Mouse (Mus musculus) A20 (cell line): ENCODE data around the gene Gm17304.

Source experiments
- DNase-seq: peaks from one replicate; pipeline ENCODE4 v3.0.0-alpha.2; 2011; ENCODE audit warnings: low read depth, low spot score

Gene Gm17304

DNA sequence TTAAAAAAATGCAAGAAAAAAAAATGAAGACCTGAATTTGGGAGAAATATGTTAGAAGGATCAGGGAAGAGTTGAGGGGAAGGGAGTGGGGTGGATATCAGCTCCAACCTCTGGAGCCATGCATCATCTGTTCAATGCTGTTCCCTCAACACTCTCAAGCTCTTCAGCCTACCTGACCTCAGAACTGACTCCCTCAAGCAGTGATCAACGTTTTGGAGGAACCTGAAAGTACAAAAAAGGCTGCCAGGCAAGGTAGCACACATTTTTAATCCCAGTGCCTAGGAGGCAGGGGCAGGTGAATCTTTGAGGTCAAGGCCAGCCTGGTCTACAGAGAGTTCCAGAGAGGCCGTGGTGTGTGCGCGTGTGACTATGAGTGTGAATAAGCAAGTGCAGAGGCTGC lies at the start of gene Gm17304:
Gm17304 (plus strand) TSS at position 301 of the 400 bp plus-strand sequence.
- DNase-seq: no peak

DNA sequence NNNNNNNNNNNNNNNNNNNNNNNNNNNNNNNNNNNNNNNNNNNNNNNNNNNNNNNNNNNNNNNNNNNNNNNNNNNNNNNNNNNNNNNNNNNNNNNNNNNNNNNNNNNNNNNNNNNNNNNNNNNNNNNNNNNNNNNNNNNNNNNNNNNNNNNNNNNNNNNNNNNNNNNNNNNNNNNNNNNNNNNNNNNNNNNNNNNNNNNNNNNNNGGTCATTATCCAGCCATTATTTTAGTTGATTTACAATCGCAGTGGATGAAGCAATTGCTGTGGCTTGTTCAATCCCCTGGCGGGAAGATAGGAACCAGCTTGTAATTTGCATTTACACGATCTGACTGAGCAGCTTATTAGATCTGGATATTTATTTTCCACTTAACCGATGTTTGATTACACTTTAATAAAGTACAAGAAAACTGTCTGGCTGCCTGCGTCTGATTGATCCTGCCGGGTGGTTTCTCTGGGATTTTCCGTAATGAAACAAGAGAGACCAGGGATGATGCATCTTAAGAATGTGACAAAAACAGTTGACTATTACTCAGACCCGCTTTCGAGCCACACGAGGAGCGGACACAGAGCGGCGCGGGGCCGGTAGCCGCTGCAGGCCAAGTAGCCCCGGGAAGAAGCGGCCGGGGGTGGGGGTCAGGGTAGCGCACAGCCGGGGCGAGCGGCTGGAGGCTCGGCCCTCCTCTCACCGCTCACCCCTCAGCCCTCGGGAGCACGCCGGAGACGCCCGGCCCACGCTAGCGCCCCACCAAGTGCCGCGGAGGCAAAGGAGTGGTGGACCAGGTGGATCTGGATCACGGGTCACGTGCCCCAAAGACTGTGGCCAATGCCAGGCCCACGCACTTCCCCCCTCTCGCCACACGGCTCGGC lies 48.0 kb upstream of the Gm17304 start:
- no peak for DNase-seq

DNA sequence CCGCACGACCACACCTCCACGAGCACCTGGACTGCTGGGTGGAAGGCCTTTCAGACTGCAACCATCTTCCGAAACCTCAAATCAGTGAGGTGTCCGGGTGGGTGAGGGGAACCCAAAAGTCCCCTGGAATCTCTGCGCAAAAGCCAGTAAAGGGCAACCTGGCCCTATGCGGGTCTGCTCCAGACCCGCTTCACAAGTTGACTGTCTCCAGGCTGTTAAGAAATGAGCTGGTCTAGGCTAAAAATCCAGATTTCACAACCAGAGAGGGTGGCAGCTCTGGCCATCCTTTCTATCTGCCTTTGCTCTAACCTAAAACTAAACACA lies 47.4 kb upstream of the Gm17304 start:
- no peak for DNase-seq

DNA sequence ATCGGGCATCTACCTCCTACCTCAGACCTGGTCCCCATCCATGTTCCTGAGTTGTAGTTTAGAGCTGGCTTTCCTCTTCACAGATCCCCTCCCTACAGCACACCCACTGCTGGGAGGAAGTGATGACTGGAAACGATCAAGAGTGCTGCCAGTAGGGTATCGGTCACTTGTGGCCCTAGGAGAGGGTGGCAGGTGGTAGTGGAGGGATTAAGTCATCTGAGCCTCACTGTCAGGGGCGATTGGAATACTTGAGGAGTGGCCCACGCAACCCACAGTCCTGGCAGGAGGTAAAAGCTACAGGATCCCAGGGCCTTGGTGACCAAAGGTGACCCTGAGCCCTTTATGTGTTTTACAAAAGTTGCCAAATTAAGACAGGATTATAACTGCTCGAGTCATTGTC lies 42.9 kb upstream of the Gm17304 start:
- DNase-seq: no peak

DNA sequence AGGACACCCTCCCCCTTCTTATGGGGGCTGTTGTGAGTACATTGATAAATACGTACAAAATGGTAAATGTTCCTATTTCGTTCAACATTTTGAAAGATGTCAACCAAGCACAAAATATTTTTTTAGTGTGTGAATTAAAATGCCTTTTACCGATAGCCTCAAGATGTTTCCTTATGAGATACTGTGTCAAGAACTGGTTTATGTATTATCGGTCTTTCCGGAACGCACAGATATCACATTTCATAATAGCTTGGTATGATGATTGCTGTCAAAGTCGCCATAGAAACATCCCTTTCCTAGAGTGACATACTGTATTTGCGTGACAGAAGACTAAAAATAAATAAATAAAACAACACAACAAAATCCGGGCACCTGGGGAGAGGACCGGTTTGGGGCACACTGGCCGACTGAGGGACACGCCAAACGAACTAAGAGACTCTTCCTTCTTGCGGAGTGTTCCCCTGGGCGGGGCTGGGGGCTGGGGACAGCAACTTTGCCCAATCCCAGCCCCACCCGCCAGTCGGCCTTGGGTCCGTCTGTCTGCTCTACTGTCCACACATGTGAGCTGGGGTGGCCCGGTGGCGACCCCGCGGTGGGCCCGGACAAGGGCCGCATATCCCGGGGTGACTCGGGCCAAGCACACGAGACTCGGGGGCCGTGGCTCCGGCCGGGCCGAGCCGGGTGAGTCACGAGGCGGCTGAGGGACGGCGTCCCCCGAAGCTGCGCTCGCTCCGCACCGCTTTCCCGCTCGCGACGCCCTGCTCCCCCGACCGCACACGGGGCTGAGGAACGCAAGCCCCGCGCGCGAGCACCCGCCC lies 34.9 kb upstream of the Gm17304 start:
- DNase-seq: no peak

DNA sequence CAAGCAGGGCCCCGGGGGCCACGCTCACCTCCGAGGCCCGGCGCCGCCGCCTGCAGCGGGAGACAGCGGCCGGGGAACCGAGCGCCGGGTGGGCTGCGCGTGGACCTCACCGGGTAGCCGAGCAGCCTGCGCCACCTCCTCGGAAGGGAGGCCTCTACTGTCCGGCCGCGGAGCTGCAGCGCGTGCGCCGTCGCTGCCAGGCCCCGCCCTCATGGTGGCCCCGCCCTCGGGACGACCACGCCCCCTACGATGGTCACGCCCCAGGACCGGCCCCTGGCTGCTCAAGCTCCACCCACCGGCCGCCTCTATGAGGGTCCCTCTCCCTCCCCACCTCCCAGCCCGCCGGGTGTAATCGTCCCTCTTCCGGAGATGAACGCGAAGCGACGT lies 34.3 kb upstream of the Gm17304 start:
- DNase-seq: no peak

DNA sequence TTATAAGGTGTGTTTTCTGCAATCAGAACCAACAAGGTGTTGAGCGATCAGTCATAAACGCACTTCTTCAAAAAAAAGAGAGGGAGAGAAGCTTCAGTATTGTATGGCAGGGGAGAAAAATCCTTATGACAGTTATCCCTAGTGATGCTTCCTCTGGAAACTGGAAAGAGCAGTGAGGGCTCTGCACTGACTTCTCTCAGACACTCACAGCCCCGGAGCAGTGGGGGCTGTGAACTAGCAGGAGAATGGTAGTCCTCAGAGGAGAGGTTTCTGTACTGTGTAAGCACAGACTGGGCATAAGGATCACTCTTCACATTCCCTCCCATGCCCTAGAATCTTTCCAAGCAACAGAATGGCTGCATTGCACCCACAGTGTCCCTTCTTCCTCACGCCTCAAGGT lies 33.8 kb upstream of the Gm17304 start:
- DNase-seq: no peak

DNA sequence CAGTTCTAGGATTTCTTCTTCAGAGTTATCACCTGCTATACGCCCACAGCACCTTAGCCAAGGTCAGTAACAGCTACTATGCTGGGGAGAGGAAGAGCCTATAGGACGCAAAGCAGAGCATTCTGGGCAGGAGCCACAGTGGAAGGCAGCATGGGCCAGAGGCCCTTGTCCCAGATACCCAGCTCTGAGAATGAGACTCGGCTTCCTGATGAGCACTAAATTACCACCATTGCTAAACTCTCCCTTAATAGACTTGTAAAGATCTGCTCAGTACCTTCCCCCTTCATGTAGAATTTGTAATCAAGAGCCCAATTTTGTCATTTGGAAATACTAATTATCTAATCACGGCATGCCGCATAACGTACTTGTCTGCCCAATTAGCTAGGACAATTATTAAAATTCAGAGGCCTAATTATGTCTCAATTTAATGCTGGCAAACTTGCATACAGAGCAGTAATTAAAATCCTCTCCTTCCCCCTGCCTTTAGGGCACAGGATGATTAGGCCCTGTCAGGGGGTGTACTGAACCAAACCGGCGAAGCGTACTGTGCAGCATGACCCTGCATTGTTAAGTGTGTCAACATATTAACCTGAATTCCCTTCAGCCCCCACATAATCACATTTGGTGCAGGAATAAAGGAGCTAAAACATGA lies 31.5 kb upstream of the Gm17304 start:
- DNase-seq: no peak

DNA sequence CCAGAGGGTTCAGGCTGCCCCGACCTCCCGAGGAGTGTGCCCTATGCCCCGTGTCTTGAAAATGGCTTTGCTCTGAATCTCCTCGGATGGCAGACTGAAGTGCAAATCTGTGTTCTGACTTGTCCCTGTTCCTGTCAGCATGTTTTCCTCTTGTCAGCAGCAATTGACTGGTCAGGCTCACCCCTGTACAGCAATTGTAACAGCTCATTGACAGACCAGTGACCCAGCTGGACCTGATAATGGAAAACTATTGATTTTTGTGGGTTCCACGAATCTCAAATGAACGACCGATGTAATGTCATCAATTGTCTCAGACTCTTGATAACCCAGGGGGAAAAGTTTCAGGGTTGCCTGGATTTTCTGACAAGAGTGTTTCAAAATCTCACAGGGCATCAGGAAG lies 28.0 kb upstream of the Gm17304 start:
- no peak for DNase-seq

DNA sequence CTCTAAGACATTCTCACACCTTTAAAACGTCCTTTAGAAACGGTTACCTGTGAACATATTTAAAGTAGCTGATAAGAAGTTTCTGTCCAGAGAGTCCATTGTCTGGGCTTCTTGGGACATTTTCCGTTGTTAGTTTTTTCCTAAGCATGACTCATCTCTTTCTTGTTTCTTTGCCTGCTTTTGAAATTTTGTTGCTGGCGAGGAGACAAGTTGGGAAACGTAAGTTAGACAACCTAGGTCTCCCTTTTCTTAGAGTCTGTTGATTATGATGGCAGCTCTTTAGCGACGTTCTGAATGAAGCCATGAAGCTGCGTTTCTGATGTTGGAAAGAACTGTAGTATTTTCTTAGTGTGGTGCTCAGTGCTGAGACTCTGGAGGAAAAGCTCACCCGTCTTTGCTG lies 19.9 kb upstream of the Gm17304 start:
- no peak for DNase-seq

DNA sequence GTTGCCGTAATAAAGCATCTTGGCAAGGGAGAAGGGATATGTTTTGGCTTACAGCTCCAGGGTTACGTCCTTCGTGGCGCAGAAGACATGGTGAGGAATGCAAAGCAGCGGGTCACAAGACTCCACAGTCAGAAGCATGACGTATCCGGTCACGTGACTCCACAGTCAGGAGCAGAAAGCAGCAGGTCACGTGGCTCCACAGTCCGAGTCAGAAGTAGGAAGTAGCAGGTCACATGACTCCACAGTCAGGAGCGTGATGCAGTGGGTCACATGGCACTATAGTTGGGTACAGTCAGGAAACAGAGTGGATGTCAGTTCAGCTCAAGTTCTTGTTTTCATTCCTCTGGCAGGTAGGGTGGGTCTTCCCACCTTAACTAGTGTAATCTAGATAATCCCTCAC lies 19.2 kb upstream of the Gm17304 start:
- DNase-seq: no peak

DNA sequence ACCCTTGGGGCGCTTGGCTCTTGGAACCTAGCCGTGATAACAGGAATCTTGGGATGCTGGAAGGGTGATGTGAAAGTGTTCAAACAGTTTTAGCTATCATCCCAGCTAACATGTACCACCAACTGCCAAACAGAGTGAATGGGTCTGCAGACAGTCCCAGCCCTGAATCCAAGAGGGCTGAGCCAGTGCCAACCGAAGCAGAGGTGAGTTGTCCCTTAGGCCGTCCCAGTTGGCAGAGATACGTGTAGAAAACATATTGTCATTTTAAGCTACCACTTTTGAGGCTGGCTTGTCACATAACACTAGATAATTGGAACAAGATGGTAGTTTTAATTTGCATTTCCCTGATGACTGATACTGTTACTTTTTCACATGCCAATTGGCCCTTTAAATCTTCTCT lies 18.2 kb upstream of the Gm17304 start:
- DNase-seq: no peak

DNA sequence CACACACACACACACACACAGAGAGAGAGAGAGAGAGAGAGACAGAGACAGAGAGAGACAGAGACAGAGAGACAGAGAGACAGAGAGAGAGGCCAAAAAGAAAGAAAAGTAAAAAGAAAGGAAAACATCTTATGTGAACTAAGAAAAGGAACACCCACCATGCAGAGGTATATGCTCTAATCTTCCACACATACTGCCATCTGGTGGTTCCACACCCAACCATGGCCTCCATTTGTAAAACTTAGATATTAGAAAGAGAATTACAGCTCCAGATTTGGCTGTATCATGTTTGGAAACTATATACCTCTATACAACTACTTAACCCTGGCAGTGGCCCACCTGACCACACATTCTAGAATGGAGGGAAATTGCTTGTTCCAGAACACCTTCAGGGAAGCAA lies 14.5 kb upstream of the Gm17304 start:
- DNase-seq: peak; percentile 9

DNA sequence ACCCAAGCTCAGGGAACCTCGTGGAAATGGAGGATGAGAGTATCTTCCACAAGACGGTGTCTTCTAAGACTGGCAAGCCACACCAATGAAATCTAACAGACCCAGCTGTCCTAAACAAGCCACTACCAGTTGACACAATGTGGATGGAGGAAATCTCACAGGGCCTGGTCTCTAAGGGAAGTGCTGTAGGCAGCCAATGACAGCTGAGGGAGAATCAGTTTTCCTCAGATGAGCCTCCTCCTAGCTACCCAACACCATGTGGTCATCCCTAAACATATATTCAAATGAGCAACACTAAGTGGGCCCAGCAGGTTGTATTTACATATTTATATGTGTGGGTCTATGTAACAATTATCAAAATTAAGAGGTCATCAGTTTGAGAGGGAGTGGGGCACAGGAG lies 11.4 kb upstream of the Gm17304 start:
- no peak for DNase-seq

DNA sequence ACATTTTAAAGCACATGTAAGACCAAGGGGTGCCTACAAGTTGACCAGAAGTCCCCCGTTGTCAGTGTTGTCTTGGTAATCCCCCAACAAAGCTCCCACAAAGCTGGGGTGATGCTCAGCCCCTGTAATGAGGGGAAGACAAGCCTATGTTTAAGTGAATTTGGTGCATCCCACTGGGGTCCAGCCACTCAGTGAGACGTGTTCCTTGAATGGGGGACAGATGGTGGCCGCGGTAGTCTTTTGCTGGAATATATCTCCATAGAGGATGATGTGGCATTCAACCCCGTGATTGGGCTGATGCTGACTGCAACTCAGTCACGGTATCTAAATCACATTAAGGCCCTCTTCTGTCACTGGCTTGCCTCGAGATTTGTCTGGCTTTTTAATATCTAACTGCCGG lies 9.4 kb upstream of the Gm17304 start:
- DNase-seq: no peak

DNA sequence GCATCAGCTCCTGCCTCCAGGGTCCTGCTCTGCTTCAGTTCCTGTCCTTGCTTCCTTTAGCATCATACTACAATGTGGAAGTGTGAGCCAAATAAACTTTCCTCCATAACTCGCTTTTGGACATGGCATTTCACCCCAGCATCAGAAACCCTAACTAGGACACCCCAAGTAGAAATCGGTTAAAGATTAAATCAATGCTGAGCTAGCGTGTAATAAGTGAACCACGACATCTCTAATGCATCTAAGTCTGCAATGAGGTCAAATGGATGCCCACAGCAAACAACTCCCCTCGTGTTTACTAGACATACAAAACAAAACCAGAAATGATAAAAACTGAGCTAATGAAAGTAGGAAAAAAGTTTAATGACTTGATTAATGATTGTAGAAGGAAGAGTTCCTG lies 4.5 kb upstream of the Gm17304 start:
- DNase-seq: no peak

DNA sequence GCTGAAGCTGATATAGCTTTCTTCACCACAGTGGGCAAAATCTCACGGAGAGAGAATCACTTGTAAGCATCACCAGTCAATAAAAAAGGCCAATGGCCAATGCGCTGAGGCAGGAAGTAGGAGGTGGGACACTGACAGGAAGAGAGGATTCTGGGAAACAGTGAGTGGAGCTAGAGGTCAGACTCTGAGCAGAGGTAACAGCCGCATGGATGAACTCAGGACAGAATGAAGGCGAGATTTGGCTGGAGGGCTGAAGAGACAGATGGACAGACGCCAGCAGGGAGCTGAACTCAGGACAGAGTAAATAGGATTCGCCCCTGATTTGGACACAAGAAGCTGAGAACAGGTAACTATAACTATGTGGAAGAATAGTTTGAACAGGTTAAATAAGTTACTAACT lies 3.8 kb upstream of the Gm17304 start:
- DNase-seq: no peak

DNA sequence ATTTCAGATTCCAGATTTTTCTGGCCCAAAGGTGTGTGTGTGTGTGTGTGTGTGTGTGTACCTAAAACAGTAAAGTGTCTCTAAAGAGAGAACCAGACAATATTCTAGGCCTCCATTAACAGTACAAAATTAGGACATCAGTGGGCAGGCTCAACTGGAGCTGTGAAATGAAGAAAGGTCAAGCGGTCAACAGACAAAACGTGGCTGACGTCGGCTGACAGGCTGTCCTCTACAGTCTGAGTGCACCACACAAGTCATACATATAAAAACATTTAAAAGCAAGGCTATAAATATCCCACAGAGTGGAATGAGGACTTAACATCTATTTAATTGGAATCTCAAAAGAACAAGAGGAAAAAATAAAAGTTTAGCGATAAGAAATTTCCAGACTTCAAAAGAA lies 1.8 kb upstream of the Gm17304 start:
- DNase-seq: no peak

DNA sequence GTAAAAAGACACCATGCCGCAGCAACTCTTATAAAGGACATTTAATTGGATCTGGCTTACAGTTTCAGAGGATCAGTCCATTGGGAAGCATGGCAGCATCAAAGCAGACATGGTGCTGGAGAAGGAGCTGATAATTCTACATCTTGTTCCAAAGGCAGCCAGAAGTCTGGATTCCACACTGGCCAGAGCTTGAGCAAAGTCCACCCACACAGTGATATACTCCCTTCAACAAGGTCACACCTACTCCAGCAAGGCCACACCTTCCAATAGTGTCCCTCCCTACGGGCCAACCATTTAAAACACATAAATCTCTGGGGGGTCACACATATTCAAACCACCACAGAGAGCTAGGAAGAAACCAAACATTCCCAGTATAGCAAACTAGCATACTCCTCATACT lies 3.3 kb downstream of the Gm17304 start:
- DNase-seq: no peak

DNA sequence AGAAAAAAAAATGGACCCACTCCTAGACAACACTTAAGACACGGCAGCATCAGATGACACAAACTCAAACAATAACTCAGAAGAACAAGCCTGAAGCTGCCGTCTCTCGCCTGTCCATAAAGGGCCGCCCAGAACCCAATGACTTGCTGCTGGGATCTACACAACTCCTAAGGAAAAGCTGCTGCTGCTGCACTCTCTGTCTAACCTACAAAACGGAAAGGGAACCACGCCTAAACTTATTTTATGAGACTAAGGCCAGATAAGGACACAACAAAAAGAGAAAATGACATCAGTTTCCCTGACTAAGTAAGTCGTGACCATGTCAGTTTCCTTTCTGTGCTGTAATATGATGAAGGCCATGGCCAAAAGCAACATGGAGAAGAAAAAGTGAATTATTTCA lies 5.7 kb downstream of the Gm17304 start:
- DNase-seq: no peak

DNA sequence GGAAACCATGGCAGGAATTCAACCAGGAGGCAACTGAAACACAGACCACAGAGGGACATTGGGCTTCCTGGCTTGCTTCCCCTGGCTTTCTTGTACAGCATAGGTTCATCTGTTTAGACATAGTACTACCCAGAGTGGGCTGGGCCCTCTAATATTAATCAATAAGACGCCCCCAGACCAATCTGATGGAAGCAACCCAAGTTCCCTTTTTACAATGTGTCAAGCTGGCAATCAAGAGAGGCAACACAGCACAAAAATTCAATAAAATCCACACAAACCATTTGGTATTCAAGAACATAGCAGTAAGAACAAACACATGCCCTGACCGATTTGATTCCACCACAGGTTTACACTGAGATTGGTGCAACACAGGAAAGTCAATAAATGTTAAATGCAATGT lies 6.1 kb downstream of the Gm17304 start:
- no peak for DNase-seq

DNA sequence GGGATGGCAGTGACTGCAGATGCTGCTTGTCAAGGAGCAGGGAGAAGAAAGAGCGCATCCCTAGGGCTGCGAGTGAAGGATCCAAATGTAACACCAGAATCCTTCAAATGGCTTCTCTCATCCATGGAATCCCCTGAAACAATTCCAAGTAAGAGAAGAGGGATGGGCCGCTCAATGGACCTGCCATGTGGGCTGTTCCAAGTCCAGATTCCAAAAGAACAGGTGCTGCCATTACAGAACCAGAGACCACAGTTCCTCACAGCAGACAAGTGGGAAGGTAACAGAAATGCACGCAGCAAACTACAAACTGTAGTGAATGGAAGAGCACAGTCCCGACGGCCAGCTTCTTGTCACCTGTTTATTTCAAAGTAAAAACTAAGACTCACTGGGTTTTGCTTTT lies 11.5 kb downstream of the Gm17304 start:
- DNase-seq: no peak

DNA sequence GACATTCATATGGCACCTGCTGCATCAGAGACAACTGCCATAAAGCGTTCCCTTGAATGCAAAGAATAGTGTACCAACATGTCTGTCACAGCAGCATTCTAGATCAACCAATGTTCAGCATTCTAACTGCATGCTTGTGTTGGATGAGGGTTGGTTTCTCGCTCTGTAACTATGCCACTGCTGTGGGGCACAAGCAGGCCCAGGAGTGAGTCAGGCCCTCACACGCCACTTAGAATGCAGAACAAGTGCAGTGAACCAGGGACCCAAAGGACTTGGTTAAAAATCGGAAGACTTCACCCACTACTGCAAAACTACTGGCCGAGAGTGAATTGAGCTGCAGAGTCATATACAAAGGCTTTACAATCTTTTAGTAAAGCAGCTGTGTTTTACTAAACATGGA lies 13.3 kb downstream of the Gm17304 start:
- DNase-seq: no peak
